ENCODE assay signal across 24 mouse cellular contexts in the genomic region with DNA sequence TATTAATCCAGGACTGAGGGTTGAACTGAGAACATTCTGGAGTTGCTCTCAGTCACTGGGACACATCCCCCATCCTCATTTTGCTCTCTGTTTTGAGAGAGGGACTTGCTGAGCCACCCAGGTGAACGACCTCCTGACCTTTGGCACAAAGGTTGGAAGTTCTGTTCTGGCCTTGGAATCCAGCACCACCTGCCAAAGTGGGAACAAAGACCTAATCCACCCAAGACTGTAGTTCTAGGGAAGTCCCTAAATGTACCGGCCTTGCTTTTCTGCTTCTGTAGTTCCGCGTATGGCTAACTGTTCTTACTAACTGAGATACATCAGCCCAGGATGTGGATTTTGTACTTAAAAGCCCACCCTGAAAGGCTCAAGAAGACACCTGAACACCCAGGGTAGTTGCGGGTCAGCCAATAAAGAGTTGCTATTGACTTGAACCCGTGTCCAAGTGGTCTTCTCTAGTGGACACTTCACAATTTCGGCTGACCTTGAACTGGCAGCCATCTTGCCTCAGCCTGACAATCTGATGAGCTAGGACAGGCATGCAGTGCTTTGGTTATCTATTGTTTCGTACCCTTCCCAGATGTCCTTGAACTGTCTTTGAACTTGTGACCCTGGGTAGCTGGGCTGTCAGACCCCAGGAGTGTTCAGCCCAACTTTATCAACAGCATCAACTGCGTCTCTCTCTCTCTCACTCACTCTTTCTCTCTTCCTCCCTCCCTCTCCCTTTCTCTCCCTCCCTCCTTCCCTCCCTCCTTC. TPM values are rescaled to one million over a fixed set of nuclear protein-coding genes. Genes with fewer than 3 reads are reported as not detected.
DNase-seq lines count a peak whose midpoint lies in the region.
"Had no signal": no experiment of that assay in that cellular context is flagged by ENCODE, and none has a peak within 500 bp of the region (broad histone marks: within the 10 kb centered on the region; RNA-seq: fewer than 3 reads in every experiment).

No protein-coding gene starts in this region.

- no peak overlapping the region for H3K4me3 ChIP-seq in heart, embryonic 10.5 days
- H3K4me3 ChIP-seq: embryonic facial prominence, embryonic 10.5 days; embryonic facial prominence, embryonic 12.5 days; forebrain, embryonic 13.5 days; forebrain, embryonic 15.5 days had no signal

- peaks cover 27% of the 10 kb centered on the region for H3K4me1 ChIP-seq in heart, embryonic 10.5 days
- H3K4me1 ChIP-seq: forebrain, embryonic 13.5 days; forebrain, embryonic 15.5 days had no signal

- H3K27me3 ChIP-seq in heart, embryonic 10.5 days (ENCODE audit: insufficient read depth, poor library complexity, severe bottlenecking), result no peaks in the 10 kb centered on the region; the same call in 1 of the 2 replicates
- H3K27me3 ChIP-seq: embryonic facial prominence, embryonic 12.5 days; forebrain, embryonic 15.5 days had no signal

- 81% methylated on average over 9 of the region's 9 CpGs for WGBS in heart, embryonic 10.5 days

- peak overlapping the region; percentile 19; the same call in 1 of the 2 replicates for H3K27ac ChIP-seq in heart, embryonic 10.5 days
- H3K27ac ChIP-seq: embryonic facial prominence, embryonic 10.5 days; embryonic facial prominence, embryonic 12.5 days; forebrain, embryonic 13.5 days; forebrain, embryonic 15.5 days had no signal

- no peak for DNase-seq in heart, embryonic 10.5 days (ENCODE audit: low spot score)
- no peak for DNase-seq in heart, adult 11 months
- peak; percentile 91 for DNase-seq in ES-CJ7 (ENCODE audit: low read depth, low spot score)
- DNase-seq in R1 (ENCODE audit: low read depth, low spot score), result peak; percentile 88
- DNase-seq in yolk sac, embryonic 10.5 days (ENCODE audit: low spot score), result no peak
- DNase-seq in right cerebral cortex, postnatal 10 days (ENCODE audit: low spot score in 2 of 2), result no peak
- no peak for DNase-seq in urinary bladder, adult 2 months (ENCODE audit: low spot score)
- DNase-seq: adrenal gland, adult 8-10 months; adrenal gland, postnatal 14 days; adrenal gland, postnatal 36 days; B cell, adult 2 months; cerebellum, adult 11-12 months; cerebellum, adult 2 months; cerebellum, adult 9-10 months; cerebellum, postnatal 10 days; cerebellum, postnatal 25 days; forebrain, postnatal 0 days had no signal

- no peaks in the 10 kb centered on the region for H3K9me3 ChIP-seq in heart, embryonic 10.5 days
- H3K9me3 ChIP-seq: embryonic facial prominence, embryonic 10.5 days; embryonic facial prominence, embryonic 12.5 days; forebrain, embryonic 13.5 days; forebrain, embryonic 15.5 days had no signal

- H3K36me3 ChIP-seq in heart, embryonic 10.5 days, result no peaks in the 10 kb centered on the region
- H3K36me3 ChIP-seq: embryonic facial prominence, embryonic 10.5 days; embryonic facial prominence, embryonic 12.5 days; forebrain, embryonic 15.5 days; G1E had no signal

RNA-seq across cellular contexts. Expression of gene Tfap2c, which starts 28.6 kb away (rescaled TPM):
- polyA plus RNA-seq in heart, embryonic 10.5 days (2016; fragmentation: Nextera tagmentation; extraction: Ambion mirVana), result 0.49 and 2.3 TPM in 2 replicates
- polyA plus RNA-seq in urinary bladder, adult 2 months (2012; rRNA removed), result 4.9 and 5.5 TPM in 2 replicates
- polyA plus RNA-seq: activated CD4-positive, CD25-positive, alpha-beta regulatory T cell, adult 4 months; G1E had no signal

RNA-seq across cellular contexts. Expression of gene Fam209, which starts 48.5 kb away (rescaled TPM):
- polyA plus RNA-seq in heart, embryonic 10.5 days (2016; fragmentation: Nextera tagmentation; extraction: Ambion mirVana), result not detected in 2 replicates
- 0.26 and 0.59 TPM in 2 replicates for polyA plus RNA-seq in urinary bladder, adult 2 months (2012; rRNA removed)
- polyA plus RNA-seq: cerebellum, adult 2 months; cortical plate, adult 2 months; G1E had no signal

Comparison
In these comparisons a context has a peak if more than half of its experiments do, and no peak if none do; other contexts are left out.
1. DNase-seq: peak in ES-CJ7 (single experiment) and R1 (single experiment); none in heart, embryonic 10.5 days (single experiment), heart, adult 11 months (single experiment), yolk sac, embryonic 10.5 days (single experiment), right cerebral cortex, postnatal 10 days (0 of 2) and urinary bladder, adult 2 months (single experiment).